Mouse (Mus musculus): Measurements from ENCODE around the gene Hspbp1.

Hspbp1 gene

GRCm38 (mm10) chr7:4684632-4685417 lies at the start of gene Hspbp1:
Gene Hspbp1, minus strand, starts transcription at chr7:4685068.
- DNase-seq: peak; percentile 89 to 90

DNA sequence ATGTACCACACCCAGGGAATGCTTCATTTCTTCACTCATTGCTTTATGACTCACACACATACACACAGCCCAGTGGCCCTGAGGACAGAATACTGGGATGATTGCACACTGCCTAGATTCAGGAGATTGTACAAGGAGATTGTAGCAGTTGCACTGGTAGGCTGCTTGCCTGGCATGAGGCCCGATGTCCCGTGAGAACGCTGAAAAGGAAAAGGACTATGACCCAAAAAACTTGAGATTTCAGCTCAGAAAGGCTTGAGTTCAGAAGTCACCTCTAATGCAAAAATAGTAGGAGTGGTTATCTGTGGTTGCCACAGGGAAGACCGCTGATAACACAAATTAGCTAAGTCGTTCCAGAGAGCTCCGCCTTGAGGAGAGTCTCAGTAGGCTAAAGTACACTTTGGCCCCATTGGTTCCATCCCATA lies 48.1 kb upstream of the Hspbp1 start:
- DNase-seq: no peak

GRCm38 (mm10) chr7:4731090-4731489 lies 46.2 kb upstream of the Hspbp1 start:
- no peak for DNase-seq

DNA sequence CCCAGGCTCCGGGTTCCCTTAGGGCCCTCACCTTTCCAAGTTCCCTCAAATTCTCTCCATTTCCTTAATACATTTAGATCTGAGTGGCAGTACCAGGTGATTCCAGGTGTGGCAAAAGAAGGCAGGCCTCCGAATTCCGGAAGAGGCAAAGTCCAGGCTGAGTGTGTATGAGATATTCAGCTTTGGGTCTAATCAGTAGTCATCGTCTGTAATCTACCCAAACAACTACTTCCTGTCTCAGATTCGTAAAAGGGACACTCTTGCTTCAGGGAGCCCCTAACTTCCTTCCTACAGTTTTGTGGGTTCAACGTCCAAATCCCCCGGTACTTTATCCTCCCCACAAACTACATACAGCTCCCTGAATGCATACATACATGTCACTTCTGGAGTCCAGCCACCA lies 40.3 kb upstream of the Hspbp1 start, which contains the start of gene Tmem150b:
Tmem150b (minus strand) TSS at position 81 of the 400 bp plus-strand sequence.
- no peak for DNase-seq

DNA sequence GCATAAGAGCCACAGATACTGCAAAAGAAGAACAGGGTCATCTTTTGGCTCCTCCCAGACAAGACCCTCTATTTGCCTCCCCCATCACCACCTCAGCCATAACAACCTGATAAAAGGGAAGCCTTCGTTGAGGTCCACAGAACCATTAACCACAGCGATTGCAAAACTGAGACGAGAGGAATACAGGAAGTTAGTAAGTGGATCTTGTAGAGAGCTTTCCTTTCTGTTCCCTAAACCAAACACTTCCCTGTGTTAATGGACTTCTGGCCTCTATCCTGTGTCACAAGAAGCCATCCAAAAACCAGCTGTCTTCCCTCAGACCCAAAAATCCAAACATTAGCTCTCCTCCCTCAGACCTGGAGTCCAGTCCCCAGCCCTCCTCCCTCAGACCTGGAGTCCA lies 39.5 kb upstream of the Hspbp1 start:
- no peak for DNase-seq

DNA sequence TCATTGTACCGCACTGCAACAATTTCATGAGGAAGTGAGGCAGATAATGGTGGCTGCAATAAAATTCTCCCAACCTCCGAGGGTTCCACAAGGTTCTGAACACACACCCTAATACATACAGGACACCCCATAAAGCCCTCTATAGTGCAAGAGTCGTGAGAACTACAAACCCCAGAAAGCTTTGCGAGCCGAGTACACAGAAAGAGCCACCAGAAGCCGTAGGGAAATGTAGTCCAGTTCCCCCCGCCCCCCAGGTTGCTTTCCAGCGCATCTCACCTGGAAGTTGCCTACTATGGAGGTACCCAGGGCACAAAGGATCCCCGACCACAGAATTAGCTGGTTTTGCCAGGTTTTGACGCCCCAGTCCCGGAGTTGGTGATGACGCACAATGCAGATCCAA lies 38.6 kb upstream of the Hspbp1 start:
- DNase-seq: peak; percentile 52 to 73

- DNase-seq: no peak
Measured at GRCm38 (mm10) chr7:4719276-4719675, 34.4 kb upstream of the Hspbp1 start.

- no peak for DNase-seq
Measured at GRCm38 (mm10) chr7:4716955-4717354, 32.1 kb upstream of the Hspbp1 start.

DNA sequence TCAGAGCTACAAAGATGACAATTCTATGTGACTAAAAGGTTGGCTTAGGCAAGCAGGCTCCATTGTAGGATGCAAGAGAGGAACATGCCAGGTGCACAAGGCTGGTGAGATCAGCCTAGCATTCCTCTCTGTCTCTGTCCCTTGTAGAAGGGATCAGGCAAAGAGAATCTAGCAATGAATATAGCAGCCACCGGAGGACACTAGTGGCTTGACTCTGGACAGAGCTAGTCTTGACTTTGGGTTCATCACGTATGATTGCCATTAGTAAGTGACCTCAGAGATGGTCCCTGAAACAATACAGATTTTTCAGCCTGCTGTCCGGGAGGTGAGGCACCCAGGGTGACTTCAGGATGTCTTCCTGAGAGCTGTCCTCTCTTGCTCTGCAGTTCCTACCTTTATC lies 27.7 kb upstream of the Hspbp1 start:
- no peak for DNase-seq

- peak; percentile 55 to 68 for DNase-seq
Measured at GRCm38 (mm10) chr7:4705098-4705497, 20.2 kb upstream of the Hspbp1 start.

- no peak for DNase-seq
Measured at GRCm38 (mm10) chr7:4703195-4703594, 18.3 kb upstream of the Hspbp1 start.

DNA sequence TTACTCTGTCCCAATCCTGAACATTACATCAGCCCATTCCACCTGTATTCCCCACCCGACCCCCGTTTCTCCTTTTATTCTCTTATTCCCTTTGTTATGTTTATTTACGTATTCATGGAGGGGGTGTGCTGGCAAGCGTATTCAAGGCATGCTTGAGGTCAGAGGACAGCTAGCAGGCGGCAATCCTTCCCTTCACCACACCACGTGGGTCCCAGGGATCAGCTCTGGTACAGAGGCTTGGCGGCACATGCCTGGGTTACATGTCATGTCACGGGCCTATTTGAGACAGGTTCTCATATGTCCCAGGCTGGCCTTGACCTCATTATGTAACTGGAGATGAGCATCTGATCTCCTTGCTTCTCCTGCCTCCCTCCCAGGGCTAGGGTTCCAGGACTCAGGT lies 17.5 kb upstream of the Hspbp1 start:
- peak in 1 of 2 experiments; percentile 16 for DNase-seq

DNA sequence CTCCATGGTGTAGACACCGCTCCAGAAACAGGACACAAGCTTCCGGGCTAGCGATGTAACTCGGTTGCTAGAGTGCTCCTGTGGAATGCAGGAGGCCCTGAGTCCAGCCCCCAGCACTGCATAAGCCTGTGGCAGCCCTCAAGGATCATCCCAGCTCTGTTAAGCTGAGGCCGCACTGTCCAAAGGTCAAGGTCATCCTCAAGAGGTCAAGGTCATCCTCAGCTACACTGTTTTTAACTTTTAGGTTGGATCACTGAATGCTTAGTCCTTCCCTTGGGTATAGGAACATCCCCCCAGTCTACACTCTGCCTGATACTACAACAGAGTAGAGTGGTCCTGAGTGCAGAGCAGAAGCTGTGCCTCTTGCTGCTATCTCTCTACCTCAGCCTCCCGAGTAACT lies 8.1 kb upstream of the Hspbp1 start:
- DNase-seq: no peak

DNA sequence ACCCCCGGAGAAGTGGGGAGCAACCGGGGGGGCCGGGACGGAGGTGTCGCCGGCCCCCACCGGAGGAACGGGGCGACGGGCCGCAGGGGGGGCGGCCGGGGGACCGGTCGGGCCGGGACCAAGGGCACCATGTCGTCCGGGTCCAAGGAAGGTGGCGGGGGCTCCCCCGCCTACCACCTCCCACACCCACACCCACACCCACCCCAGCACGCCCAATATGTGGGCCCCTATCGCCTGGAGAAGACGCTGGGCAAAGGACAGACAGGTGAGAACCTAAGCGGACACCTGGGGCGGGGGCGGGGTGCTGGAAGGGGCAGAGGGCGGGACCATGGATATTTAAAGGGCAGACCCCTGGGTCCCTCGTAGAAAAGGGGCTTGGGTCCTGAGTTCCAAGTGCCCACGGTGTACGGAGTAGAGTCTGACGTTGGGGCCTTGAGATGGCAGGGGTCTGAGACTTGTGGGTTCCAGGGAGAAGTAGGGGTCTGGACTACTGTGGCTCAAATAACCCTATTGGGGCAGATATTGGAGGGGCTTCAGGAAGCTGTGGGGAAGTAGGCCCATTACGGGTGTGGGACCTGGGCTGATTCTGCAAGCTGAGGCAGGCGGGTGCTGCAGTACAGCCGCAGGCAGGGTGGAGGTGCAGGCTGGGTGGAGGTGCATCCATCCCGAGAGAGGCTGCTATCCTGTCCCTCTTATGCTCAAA lies 6.2 kb upstream of the Hspbp1 start:
- DNase-seq: peak; percentile 58

- DNase-seq: peak; percentile 87 to 94
Measured at GRCm38 (mm10) chr7:4690387-4690786, 5.5 kb upstream of the Hspbp1 start, which contains the start of gene Brsk1. Gene Brsk1, plus strand, starts transcription at chr7:4690604.

- DNase-seq: no peak
Measured at GRCm38 (mm10) chr7:4684203-4684602, 665 bp downstream of the Hspbp1 start.

DNA sequence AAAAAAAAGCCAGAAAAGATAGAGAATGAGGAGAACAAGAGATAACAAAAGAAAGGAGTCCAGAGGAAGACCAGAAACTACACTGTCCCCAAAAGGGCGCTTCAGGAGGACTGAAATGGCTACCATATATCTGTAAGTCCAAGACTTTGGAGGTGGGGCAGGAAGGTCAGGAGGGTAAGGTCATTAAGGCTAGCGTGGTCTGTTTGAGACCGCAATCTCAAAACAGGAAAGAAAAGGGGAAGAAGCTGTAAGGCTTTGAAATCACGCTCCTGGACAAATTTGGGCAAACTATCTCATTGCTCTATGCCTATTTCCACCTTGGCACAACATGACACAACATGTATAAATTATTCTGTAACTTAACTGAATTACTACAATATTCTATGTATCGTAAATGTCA lies 1.6 kb downstream of the Hspbp1 start:
- DNase-seq: no peak

DNA sequence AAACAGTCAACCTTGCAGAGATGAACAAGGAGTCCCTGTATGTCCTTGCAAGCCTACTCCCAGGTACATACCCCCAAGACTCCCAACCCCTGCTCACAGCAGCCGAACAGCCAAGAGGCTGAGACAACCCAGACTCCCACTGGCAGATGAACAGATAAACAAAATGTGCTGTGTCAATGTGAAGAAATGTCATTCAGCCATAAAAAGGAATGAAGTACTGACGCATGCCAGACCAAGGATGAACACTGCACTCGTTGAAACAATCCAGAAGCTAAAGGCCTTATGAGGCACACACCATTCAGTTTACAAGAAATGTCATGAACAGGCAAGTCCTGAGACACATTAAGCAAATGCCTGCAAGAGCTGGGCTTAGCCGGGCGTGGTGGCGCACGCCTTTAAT lies 9.7 kb downstream of the Hspbp1 start:
- no peak for DNase-seq

DNA sequence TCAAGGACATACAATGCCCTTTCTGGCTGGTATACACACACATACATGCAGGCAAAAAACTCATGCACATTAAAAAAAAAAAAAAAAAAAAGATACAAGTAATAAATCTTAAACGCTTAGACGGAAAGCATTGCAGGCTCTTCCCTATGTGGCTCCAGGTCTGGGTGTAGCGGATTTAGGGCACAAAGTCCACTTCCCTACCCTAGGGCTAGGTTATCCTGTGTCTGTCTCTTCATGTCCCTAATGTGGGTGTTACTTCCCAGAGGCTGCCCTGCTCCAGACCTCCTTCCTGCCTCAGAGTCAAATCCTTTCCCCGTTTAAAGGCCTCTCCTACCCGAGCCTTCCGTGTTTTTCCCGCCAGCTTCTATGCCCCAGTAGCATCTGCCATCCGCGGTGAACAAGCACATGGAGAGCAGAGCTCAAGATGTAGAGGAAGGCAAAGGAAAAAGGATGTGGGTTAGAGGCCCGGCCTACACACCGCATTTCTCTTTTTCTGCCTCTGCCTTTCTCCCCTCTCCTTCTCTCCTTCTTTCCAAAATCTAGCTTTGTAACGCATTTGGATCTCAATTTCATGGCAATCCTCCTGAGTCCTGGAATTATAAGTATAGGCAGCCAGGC lies 10.6 kb downstream of the Hspbp1 start:
- no peak for DNase-seq

DNA sequence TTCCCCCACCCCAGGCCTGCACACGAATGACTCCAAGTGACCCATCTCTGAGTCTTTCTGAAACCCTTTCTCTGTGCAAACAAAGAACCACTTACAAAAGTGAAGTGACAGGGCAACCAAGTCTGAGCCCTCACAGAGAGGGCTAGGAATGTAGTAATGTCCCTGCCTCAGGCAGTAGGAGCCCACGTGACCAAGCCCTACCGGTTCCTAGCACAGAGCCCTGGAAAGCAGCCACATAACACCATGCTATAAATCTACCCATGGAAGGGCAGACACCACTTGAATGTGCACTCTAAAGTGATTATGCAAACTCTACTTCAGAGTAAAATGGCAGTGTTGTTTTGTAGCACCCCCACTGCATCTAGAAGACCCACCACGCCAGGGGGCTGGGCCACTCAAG lies 12.9 kb downstream of the Hspbp1 start:
- no peak for DNase-seq

DNA sequence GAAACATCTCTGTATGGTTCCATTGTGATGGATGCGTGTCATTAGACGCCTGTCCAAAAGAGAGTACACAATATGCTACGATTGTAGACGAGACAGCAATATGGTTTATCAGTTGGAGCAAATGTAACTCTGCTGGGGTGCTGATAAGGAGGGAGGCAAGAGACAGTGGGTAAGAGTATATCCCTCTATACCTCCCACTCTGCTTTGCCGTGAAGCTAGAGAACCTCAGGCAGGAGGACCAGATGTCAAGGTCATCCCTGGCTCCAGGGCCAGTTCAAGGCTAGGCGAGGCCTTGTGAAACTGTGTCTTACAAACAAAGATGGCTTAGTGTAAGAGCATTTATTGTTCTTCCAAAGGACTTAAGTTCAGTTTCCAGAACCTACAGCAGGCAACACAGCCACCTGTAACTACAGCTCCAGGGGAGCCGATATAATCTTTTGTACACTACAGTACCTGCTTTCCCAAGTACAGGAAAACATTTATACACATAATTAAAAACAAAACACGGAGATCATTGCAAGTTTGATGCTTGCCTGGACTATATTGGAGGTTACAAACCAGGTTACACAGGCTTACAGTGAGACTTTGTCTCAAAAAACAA lies 14.1 kb downstream of the Hspbp1 start:
- no peak for DNase-seq

DNA sequence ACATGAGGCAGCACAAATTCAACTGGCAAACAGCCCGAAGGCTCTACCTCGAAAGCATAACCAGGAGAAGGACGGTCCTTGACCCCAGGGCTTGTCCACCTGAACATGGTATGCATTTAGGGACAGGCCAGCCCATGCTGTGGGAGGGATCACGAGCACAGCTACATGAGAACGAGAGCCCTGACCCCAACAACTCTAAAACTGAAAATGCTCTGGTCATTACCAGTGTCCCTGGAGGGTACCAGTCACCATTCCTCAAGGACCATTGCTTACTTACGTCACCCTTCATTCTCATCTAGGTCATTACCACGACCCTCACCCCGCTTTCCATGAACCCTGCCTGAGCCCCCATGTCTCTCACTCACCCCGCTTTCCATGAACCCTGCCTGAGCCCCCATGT lies 15.7 kb downstream of the Hspbp1 start:
- no peak for DNase-seq

DNA sequence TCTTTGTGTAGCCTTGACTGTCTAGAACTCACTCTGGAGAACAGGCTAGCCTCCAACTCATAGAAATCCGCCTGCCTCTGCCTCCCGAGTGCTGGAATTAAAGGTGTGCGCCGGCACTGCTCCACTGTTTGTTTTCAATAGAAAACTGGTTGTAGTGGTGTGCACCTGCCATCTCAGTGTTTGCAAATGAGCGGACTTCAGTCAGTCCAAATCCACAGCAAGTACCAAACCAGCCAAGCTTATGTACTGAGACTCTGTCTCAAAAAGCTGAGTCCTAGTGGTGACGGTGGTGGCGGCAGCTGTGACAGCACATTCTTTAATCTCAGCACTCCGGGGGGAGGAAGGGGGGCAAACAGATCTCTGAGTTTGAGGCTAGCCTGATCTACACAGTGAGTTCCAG lies 16.4 kb downstream of the Hspbp1 start:
- no peak for DNase-seq
